Mouse (Mus musculus): ENCODE measurements around the gene Zfp882.
"Not testable (repeated sequence)": the region's sequence is repeated elsewhere in the genome, so short reads cannot be mapped to it uniquely, and the experiment has no call there.

Zfp882 gene

DNA sequence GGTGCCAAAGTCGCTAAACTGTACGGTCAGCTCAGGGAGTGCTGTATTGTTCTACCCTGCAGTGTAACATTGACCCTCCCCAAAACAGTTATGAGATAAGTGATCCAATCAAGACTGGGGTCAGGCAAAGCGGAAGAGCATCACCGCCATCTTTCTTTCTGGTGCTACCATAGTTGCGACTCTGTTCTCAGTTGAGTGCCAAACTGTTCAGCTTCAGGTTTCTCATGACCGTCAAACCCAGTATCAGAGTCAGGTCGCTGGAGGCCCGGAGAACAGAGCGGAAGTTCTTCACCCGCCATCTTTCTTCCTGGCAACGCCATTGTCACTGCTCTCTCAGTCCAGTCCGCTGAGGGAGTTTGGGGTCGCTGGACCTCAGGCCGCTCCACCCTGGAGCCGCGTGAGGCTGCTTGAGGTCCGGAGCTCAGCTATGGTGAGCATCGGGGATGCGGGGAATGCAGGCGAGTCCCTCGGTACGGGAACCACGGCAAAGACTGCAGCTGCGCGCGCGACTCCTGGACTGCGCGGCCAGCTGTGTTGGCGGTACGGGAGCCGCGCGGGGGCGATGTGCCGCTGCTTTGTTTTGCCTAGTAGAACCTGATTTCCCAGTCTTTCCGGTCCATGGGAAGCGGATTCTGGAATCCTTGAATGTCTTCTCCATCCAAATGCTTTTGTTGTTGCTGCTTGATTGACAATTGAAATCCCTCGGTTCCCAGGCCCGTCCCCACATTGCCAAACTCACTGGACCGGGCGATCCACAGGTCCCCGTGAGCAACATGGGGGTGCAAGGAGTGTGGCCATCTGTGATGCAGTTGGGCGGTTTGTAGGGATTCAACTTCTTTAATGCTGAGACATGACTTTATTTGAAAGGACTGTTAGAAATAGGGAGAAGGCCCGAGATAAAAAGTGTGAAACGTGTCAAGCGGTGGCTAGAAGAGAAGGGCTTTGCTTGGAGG lies at the start of gene Zfp882, which contains the start of gene Zfp617:
Zfp882 (plus strand) TSS at position 300 of the 953 bp plus-strand sequence.
Zfp617 (plus strand) TSS at position 327 of the 953 bp plus-strand sequence.
- DNase-seq (ENCODE audit: low read depth, low spot score) = peak; percentile 87

DNA sequence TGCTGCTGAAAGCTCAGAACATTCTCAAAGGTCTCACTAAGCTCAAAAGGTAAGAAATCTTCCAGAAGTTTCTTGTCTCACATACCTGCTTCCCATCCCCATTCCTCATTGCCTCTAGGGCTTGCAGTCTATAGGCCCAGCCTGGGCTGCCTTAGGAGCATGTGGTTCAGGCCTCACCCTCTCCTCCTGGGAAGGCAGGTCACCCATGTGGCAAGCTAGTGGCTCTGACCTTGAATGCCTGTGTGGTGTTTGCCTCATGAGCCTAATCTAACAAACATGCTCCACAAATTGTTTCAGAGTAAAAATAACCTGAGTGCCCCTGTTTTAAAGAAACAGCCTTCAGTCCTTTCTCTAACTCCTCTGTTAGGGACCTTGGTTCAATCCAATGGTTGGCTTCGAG lies 46.9 kb upstream of the Zfp882 start:
- not testable (repeated sequence) for DNase-seq (ENCODE audit: low read depth, low spot score)

DNA sequence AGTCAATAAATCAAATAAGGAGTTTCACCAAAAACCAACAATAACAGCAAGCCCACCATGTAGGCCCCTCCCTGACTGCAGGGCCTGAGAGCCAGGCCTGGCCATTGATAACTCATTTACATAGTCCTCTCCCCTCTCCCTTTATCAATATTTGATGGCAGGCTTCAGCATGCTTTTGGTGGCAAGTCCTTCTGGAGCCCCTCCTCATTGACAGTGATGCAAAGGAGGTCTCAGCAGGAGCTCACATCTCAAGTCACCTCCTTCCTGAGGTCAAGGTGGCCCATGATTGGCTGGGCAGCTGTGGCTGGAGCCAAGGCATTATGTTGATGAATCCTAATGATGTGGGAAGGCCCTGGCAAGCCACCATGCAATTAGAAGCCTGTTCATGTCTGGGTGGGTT lies 46.4 kb upstream of the Zfp882 start:
- not testable (repeated sequence) for DNase-seq (ENCODE audit: low read depth, low spot score)

DNA sequence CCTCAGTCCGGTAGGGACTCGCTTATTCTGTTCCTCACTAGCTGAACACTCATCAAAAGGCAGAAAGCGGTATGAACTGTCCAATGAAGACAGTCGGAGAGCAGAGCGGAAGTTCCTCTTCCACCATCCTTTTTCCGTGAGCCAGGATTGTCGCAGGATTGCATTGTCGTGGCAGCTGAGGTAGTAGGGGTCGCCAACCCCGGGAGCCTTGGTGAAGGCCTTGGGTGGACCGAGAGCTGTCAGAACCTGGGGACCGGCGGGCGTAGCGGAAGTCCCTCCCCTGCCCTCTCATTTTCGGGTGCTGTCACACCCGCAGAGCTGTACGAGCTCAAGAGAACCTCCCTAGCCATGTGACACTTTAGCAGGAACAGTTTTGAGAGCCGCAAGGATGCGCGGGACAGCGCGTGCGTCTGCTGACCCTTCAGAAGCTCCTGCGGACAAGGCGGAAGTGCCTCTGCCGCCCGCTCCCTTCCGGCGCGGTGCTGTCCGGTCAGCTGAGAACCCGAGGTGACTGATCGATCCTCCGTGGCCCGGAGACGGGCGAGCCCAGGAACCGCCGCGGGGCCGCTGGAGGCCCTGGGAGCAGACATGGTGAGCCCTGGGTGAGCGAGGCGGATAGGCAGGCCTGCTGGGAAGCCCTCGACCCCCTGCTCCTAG lies 26.7 kb upstream of the Zfp882 start, which contains the start of gene Zfp709:
Zfp709 (plus strand) TSS at position 402 of the 657 bp plus-strand sequence.
- peak; percentile 61 for DNase-seq (ENCODE audit: low read depth, low spot score)

DNA sequence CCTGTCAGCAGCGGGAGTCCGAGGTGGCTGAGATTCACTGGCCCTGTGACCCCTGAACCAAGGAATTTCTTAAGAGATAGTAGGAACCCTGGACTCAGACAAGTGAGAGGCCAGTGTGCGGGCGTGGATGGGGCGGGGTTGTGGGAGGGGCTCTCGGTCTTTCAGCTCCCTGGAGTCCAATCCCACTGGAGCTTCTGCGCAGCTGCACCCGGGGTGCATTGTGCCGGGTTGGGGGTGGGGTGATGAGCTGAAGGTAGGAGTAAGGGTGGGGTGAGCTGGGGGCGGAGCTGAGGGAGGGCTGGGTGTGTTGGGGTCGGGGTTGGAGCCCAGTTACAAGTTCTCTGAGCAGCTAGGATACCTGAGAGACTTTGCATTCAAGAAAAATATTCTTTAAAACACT lies 7.7 kb upstream of the Zfp882 start:
- not testable (repeated sequence) for DNase-seq (ENCODE audit: low read depth, low spot score)

DNA sequence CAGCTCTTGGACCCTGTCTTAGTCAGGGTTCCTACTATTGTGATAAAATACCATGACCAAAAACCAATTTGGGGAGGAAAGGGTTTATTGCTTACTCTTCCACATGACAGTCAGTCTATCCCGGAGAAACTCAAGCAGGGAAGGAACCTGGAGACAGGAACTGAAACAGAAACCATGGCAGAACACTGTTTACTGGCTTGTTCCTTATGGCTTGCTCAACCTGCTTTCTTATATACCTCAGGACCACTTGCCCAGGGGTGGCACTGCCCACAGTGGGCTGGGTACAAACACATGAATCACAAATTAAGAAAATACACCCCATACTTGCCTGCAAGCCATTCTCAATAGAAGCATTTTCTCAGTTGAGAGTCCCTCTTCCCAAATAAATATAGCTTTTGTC lies 5.3 kb upstream of the Zfp882 start:
- DNase-seq (ENCODE audit: low read depth, low spot score) = not testable (repeated sequence)

DNA sequence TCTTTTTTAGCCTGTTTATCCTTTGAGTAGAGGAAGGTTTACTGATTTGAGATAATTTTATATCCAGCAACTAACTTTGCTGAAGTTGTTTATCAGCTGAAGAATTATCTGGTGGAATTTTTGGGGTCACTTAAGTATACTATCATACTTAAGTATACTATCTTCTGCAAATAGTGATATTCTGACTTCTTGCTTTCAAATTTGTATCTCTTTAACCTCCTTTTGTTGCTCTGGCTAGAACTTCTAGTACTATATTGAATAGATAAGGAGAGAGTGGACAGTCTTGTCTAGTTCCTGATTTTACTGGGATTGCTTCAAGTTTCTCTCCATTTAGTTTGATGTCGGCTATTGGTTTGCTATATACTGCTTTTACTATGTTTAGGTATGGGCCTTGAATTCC lies 1.6 kb upstream of the Zfp882 start:
- no peak for DNase-seq (ENCODE audit: low read depth, low spot score)

DNA sequence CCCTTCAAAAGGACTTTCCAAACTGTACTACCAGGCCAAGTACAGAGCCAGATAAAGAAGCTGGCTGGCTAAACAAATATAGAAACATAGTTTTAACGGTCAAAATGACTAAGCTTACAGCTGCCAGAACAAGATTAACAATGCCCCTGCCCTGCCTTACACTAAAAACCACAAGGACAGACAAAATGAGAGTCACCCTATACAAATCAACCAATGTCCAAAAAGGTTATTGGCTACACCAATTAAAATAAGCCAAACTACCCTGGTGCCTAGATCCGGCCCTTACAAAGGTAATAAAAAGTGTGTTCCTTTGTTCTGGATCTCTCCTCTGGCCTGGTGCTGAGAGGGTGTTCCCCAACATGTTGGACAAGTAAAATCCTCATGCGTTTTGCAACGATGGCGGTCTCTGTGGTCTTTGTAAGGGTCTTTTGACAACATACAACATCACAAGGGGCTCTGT lies 580 bp upstream of the Zfp882 start:
- no peak for DNase-seq (ENCODE audit: low read depth, low spot score)

DNA sequence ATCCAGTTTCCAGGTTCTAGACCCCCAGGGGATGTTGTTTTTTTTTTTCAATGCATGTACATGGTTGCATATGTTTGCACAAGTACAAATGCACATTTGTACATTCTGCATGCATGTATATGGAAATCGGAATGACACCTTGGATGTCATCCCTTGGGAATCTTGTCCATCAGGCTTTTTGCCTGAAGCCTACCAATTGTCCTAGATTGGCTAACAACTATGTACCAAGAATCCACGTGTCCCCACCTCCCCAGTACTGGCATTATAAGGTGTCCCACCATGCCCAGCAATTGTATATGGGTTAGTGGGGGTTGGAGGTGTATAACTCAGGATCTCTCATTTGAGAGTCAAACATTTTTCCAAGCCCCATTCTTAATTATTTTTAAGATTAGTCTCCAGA lies 3.9 kb downstream of the Zfp882 start:
- no peak for DNase-seq (ENCODE audit: low read depth, low spot score)

DNA sequence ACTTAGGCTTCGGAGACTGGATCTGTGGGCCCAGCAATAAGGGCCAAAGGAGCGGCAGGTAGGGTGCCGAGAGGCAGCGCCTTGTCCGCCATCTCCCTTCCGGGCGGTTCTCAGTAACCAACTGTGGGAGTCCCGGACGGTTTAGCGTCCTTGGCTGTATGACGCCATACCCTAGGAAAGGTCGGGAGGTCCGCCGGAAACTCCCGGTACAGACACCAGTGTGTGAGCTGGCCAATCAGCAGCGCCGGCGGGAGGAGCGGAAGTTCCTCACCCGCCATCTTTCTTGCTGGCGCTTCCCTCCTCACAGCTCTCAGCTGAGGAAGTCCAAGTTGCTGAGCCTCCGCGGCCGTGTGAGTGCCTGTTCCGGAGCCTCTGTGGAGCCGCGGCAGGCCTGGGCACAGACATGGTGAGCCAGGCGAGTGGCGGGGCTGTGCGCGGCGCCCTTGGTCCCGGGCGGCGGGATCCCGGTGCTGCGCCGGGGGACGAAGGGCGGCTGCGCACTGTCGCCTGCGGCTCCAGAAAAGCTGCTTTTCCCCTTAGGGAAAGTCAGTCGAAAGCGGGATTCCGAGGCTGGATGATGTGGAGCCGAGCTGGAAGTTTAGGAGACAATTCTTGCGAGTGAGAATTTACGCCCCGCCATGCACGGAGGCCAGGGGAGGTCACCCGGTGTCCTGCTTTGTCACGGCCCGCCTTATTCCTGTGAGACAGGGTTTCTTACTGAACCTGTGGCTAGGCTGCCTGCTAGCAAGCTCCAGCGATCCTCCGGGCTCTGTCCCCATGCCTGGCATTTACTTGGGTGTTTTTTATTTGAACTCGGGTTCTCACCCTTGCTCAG lies 14.4 kb downstream of the Zfp882 start:
- DNase-seq (ENCODE audit: low read depth, low spot score) = peak; percentile 88

DNA sequence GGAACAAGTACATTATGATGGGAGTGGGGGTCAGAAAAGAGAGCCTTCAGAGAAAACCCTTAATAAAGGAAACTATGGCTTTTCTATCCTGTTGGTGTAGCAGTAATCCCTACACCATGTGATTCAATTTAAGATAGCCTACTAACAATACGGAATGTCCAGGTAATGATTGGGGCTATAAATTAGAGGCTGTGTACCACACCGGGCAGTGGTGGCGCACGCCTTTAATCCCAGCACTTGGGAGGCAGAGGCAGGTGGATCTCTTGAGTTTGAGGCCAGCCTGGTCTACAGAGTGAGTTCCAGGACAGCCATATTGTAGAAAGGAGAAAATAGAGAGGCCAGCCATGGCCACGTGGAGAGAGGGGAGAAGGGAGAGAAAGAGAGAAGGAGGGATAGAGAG lies 17.4 kb downstream of the Zfp882 start:
- DNase-seq (ENCODE audit: low read depth, low spot score) = no peak

DNA sequence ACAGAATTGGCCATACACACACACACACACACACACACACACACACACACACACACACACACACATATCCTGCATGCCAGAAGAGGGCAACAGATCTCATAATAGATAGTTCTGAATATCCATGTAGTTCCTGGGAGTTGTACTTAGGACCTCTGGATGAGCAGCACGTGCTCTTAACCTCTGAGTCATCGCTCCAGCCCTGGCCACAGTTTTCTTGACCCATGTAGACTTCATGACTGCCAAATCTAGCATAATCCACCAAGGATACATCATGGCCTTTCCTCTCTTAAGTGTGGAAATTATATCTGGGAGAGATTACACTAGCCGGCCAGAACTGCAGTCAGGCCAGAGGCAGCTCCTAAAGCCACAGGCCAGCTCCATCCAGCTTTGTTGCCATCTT lies 18.1 kb downstream of the Zfp882 start:
- DNase-seq (ENCODE audit: low read depth, low spot score) = no peak

DNA sequence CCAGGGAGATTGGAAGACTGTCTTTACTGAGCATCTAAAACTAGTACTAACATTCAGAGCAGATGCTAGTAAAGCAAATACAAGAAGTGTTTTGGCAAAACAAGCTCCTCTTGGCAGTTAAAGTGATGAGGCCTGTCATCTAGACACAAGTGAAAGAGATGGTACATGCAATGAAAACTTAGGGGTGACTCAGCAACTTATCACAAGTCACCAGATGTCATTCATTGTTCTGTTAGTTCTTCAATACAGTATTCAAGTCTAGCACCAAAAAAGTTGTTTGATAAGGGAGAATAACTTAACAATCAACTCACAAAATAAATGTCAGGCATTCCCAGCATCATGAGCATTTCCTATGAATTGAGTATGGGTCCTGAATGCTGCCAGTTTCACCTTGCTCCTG lies 19.4 kb downstream of the Zfp882 start:
- DNase-seq (ENCODE audit: low read depth, low spot score) = no peak

DNA sequence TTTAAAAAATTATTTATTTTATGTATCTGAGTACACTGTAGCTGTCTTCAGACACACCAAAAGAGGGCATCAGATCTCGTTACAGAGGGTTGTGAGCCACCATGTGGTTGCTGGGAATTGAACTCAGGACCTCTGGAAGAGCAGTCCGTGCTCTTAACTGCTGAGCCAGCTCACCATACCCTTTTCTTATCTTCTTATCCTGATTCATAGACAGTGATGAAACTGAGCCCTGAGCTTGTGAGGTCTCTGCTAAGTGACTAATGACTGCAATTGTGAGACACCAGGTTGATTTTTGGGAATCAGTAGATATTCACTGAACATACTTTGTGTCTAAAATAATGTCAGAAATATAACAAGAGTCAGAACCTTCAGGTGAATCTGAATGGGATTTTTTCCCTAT lies 29.6 kb downstream of the Zfp882 start:
- DNase-seq (ENCODE audit: low read depth, low spot score) = not testable (repeated sequence)

DNA sequence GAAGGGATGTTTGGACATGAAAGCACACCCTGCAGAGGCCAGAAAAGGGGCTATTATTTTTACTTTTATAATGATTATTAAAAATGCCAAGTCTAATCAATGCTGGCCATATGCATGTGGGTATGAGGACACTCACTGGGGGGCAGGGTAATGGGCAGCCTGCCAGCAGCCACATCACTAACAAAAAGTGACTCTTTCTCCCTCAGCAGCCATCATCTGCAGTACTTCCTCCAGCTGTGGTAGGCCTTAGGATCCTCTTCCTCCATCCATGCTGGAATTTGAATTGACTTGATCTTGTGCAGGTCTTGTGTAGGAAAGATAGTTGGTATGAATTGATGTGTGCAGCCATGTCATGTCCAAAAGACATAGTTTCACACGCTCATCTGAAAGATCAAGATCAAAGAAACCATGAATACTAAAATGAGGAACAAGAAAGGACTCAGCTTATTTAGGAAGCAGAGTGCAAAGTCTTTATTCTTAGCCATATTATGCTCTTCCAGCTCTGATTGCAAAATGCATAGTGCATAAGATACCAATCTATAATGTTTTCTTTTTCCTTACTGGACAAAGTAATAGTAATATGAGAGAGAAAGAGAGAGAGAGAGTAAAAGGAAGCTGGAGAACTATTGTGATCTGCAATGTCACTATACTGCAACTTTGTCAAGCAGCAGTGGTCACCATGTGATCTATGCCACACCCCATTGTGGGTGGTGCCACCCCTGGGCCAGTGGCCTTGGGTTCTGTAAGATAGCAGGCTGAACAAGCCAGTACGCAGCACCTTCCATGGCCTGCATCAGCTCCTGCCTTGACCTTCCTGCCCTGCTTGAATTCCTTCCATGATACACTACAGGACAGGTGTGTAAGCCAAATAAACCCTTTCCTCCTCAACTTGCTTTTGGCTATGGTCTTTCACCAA lies 32.1 kb downstream of the Zfp882 start:
- no peak for DNase-seq (ENCODE audit: low read depth, low spot score)

DNA sequence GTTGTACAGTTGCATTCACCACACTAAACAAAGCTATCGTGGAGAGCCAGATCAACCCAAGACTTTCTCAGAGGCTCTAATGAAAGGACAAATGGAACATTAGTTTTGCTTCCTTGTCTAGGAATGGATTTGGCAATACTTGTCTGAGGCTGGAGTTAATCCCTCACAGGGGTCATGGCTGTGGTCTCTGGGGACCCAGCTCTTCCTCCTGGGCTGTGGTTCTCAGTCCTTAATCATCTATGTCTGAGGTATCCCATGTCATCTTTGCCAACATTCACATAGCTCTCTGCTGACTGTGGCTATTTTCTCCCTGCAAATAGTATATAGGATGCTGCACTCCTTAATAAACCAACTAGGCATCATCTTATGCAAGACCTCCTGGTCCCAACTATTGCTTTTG lies 33.4 kb downstream of the Zfp882 start:
- no peak for DNase-seq (ENCODE audit: low read depth, low spot score)

DNA sequence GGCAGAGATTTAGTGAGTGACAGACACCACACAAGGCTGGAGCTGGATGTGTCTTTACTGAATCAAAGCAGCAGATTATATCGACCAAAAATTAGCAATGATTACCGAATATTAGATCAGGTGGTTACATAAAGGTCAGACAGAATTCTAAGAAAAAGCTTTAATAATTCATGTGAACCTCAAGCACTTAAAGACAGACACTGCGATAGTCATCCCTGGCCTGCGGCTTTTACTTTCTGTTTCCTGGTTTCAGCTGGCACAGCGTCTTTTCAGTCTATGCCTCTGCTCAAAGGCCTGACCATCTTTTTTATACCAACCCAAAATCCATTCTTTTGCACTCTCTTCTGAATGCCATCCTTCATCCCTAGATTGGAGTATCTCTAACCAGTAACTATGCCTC lies 40.2 kb downstream of the Zfp882 start:
- DNase-seq (ENCODE audit: low read depth, low spot score) = no peak

DNA sequence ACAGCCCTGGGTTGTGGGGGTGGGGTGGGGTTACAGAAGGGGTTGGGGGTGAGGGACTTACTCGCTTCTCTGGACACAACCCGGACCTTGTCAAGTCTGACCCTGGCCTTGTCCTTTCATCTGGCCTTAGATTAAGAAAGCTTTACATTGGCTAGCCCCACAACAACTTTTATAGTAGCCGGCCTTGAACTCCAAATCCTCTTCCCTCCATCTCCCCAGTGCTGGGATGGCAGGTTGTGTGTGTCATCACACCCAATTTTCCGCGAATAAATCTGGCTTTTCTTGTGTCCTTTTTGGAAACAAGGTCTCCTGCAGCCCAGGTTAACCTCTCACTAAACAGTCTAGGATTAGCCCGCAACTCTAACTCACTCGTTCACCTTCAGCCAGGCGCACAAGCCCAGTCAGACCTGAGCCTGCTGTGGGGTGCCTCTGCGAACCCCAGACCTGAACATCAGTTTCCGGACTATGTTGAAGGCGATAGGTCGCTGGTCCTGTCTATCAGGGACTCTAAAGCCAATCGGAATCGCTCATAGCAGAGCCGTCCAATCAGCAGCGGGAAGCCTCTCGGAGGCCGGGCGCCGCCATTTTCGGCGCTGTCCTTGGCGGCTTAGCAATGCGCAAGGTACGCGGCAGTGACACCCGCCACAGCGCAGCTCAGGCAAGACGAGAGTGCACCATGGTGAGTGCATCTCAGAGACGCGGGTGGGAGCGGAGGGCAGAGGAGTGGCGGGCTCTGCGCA lies 42.2 kb downstream of the Zfp882 start, which contains the start of gene Zfp961:
Zfp961 (plus strand) TSS at position 557 of the 740 bp plus-strand sequence.
- peak; percentile 96 for DNase-seq (ENCODE audit: low read depth, low spot score)

DNA sequence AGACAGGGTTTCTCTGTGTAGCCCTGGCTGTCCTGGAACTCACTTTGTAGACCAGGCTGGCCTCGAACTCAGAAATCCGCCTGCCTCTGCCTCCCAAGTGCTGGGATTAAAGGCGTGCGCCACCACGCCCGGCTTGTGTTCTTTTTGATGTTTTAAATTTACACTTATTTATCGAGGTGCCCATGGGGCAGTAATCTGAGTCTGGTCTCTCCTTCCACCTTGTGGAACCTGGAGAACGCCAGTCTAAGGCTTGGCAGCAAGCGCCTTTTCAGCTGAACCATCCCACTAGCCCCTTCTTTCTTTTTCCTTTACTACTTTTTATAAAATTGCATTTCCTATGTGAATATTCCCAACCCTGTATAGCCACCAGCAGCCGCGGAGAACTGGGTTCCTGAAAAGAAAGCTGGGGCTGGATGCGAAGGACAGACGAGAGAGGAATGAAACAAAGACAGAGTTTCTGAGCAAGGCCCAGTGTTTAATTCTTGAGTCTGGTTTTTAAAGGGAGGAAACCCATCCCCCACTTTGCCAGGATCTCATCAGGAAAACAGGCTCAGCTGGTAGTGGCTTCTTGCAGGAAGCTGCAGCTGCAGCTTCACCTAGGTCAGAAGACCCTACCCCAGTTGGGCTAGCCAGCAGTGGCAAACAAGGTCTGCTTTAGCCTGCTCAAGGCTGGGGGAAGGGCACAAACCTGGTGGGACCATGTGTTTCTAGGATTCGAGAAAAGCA lies 43.2 kb downstream of the Zfp882 start:
- DNase-seq (ENCODE audit: low read depth, low spot score) = no peak

Data from brain, embryonic 18.5 days (tissue).